Mouse (Mus musculus) T-helper 17 cell (primary cell): ENCODE measurements around the gene Slc16a1.

Experiments
- in situ Hi-C, 2 experiments: fragments of 300-600 bp; cut with MboI, MseI; formaldehyde crosslinking; loops; 1 replicate in 1 of 2; 2 replicates in 1 of 2; pipeline ENCODE4 v1.15.1; 2025; ENCODE audit warnings: high pct_unique_total_duplicates in 2 of 2

Slc16a1 gene

GRCm38 (mm10) chr3:104638403-104638779 is at the start of gene Slc16a1:
TSS of gene Slc16a1 (plus strand) at chr3:104638668.
- in situ Hi-C loops: no loop called here

- in situ Hi-C loops: no loop called here
Observed at GRCm38 (mm10) chr3:104596451-104597134, 41.9 kb upstream of the Slc16a1 start.

GRCm38 (mm10) chr3:104597135-104597764 is 41.2 kb upstream of the Slc16a1 start:
- in situ Hi-C loops: no loop called here

- in situ Hi-C loops: no loop called here
Observed at GRCm38 (mm10) chr3:104599296-104600150, 38.9 kb upstream of the Slc16a1 start.

GRCm38 (mm10) chr3:104600691-104601090 is 37.8 kb upstream of the Slc16a1 start:
- in situ Hi-C loops: no loop called here

GRCm38 (mm10) chr3:104601680-104602079 is 36.8 kb upstream of the Slc16a1 start:
- in situ Hi-C loops: no loop called here

GRCm38 (mm10) chr3:104609690-104610380 is 28.6 kb upstream of the Slc16a1 start:
- in situ Hi-C loops: no loop called here

- in situ Hi-C loops: no loop called here
Observed at GRCm38 (mm10) chr3:104610453-104611230, 27.8 kb upstream of the Slc16a1 start.

GRCm38 (mm10) chr3:104611951-104612350 is 26.5 kb upstream of the Slc16a1 start:
- in situ Hi-C loops: no loop called here

GRCm38 (mm10) chr3:104613102-104613501 is 25.4 kb upstream of the Slc16a1 start:
- in situ Hi-C loops: no loop called here

GRCm38 (mm10) chr3:104614081-104614480 is 24.4 kb upstream of the Slc16a1 start:
- in situ Hi-C loops: no loop called here

GRCm38 (mm10) chr3:104615216-104615615 is 23.3 kb upstream of the Slc16a1 start:
- in situ Hi-C loops: loop anchor here in 1 of 2 experiments (5.0 kb wide), 2 partner anchors 48 to 103 kb away; partner anchors contain the start of gene Lrig2

GRCm38 (mm10) chr3:104616155-104616554 is 22.3 kb upstream of the Slc16a1 start:
- in situ Hi-C loops: loop anchor here in 1 of 2 experiments (5.0 kb wide), 2 partner anchors 49 to 104 kb away; partner anchors contain the start of gene Lrig2

GRCm38 (mm10) chr3:104621841-104622240 is 16.6 kb upstream of the Slc16a1 start:
- in situ Hi-C loops: no loop called here

GRCm38 (mm10) chr3:104629810-104630209 is 8.7 kb upstream of the Slc16a1 start:
- in situ Hi-C loops: no loop called here

GRCm38 (mm10) chr3:104630941-104631340 is 7.5 kb upstream of the Slc16a1 start:
- in situ Hi-C loops: no loop called here

- in situ Hi-C loops: no loop called here
Observed at GRCm38 (mm10) chr3:104632560-104633162, 5.8 kb upstream of the Slc16a1 start.

GRCm38 (mm10) chr3:104636491-104636890 is 2.0 kb upstream of the Slc16a1 start:
- in situ Hi-C loops: no loop called here

GRCm38 (mm10) chr3:104637427-104638402 is 753 bp upstream of the Slc16a1 start:
- in situ Hi-C loops: no loop called here
